28 mouse cellular contexts compared by ENCODE assay signal in genomic region chr6:50068490-50068889, GRCm38 (mm10).
"Had no signal": no experiment of that assay in that cellular context is flagged by ENCODE, and none has a peak within 500 bp of the region (broad histone marks: within the 10 kb centered on the region; RNA-seq: fewer than 3 reads in every experiment).

No protein-coding gene starts in this region.

- H3K36me3 ChIP-seq: embryonic facial prominence, embryonic 10.5 days; embryonic facial prominence, embryonic 12.5 days; embryonic facial prominence, embryonic 13.5 days; embryonic facial prominence, embryonic 15.5 days; forebrain, embryonic 10.5 days; forebrain, embryonic 12.5 days; forebrain, embryonic 15.5 days had no signal

- H3K9ac ChIP-seq: embryonic facial prominence, embryonic 12.5 days; embryonic facial prominence, embryonic 13.5 days; embryonic facial prominence, embryonic 15.5 days; forebrain, embryonic 12.5 days; forebrain, embryonic 13.5 days; forebrain, embryonic 15.5 days; forebrain, postnatal 0 days had no signal

- H3K4me1 ChIP-seq: embryonic facial prominence, embryonic 10.5 days; embryonic facial prominence, embryonic 12.5 days; embryonic facial prominence, embryonic 13.5 days; embryonic facial prominence, embryonic 15.5 days; forebrain, embryonic 10.5 days; forebrain, embryonic 12.5 days; forebrain, embryonic 13.5 days; forebrain, embryonic 15.5 days had no signal

- H3K27ac ChIP-seq: embryonic facial prominence, embryonic 10.5 days; embryonic facial prominence, embryonic 12.5 days; embryonic facial prominence, embryonic 13.5 days; embryonic facial prominence, embryonic 15.5 days; forebrain, embryonic 10.5 days; forebrain, embryonic 12.5 days; forebrain, embryonic 13.5 days; forebrain, embryonic 15.5 days; gastrocnemius, adult 2 months; heart, adult 2 months had no signal

- H3K4me2 ChIP-seq: embryonic facial prominence, embryonic 12.5 days; embryonic facial prominence, embryonic 13.5 days; embryonic facial prominence, embryonic 15.5 days; forebrain, embryonic 12.5 days; forebrain, embryonic 13.5 days; forebrain, embryonic 15.5 days had no signal

- H3K27me3 ChIP-seq: embryonic facial prominence, embryonic 12.5 days; embryonic facial prominence, embryonic 13.5 days; embryonic facial prominence, embryonic 15.5 days; forebrain, embryonic 12.5 days; forebrain, embryonic 13.5 days; forebrain, embryonic 15.5 days had no signal

- H3K9me3 ChIP-seq: embryonic facial prominence, embryonic 10.5 days; embryonic facial prominence, embryonic 12.5 days; embryonic facial prominence, embryonic 13.5 days; embryonic facial prominence, embryonic 15.5 days; forebrain, embryonic 10.5 days; forebrain, embryonic 12.5 days; forebrain, embryonic 13.5 days; forebrain, embryonic 15.5 days had no signal

- DNase-seq: cerebellum, adult 2 months; cerebellum, adult 8-10 months; cerebellum, adult 9-10 months; cerebellum, adult 9-11 months; cerebellum, postnatal 10 days; cerebellum, postnatal 14 days; cerebellum, postnatal 25 days; cerebellum, postnatal 36 days; embryo, embryonic 11 days; forebrain, postnatal 0 days; gastrocnemius, adult 2 months; gastrocnemius, postnatal 10 days; gastrocnemius, postnatal 14 days; gastrocnemius, postnatal 25 days; gastrocnemius, postnatal 36 days; heart, adult 18-20 months; heart, adult 2 months had no signal

- ATAC-seq: forebrain, embryonic 13.5 days; forebrain, embryonic 14.5 days; forebrain, embryonic 15.5 days; forebrain, embryonic 16.5 days; forebrain, postnatal 0 days had no signal

- H3K4me3 ChIP-seq: embryonic facial prominence, embryonic 10.5 days; embryonic facial prominence, embryonic 12.5 days; embryonic facial prominence, embryonic 13.5 days; embryonic facial prominence, embryonic 15.5 days; erythroblast, embryonic 14.5 days; forebrain, embryonic 10.5 days; forebrain, embryonic 12.5 days; forebrain, embryonic 13.5 days; forebrain, embryonic 15.5 days; gastrocnemius, adult 2 months; heart, adult 2 months had no signal
